Mouse (Mus musculus) bone marrow, adult 2 months (tissue): ENCODE measurements around the gene S100pbp. TPM values are rescaled to one million over a fixed set of nuclear protein-coding genes. Genes with fewer than 3 reads are reported as not detected.

ENCODE experiments used
- H3K27ac ChIP-seq: fragments of 200-500 bp; 2 replicates; pipeline ENCODE4 v1.5.1; 2012; ENCODE audit warnings: low read depth, mild to moderate bottlenecking, control low read depth, inconsistent platforms, low read length; ENCODE audit not compliant: control insufficient read depth, poor library complexity, insufficient read depth
- H3K4me1 ChIP-seq: fragments of 200-500 bp; 2 replicates; pipeline ENCODE4 v1.6.1; 2011; ENCODE audit warnings: low read length; ENCODE audit not compliant: control insufficient read depth, insufficient read depth
- H3K4me3 ChIP-seq: fragments of 200-500 bp; replicated peaks from 2 replicates; pipeline ENCODE3; 2011; ENCODE audit warnings: mild to moderate bottlenecking, low read depth, low read length, control low read depth; ENCODE audit not compliant: control insufficient read depth
- CTCF ChIP-seq: fragments of 200-500 bp; IDR thresholded peaks from 2 replicates; pipeline ENCODE4 v1.5.1; 2011; ENCODE audit warnings: low read length, control low read depth; ENCODE audit not compliant: control insufficient read depth, insufficient read depth
- POLR2A ChIP-seq: fragments of 200-500 bp; IDR thresholded peaks from 2 replicates; pipeline ENCODE4 v1.6.1; 2011; ENCODE audit warnings: low read depth, mild to moderate bottlenecking, control low read depth, low read length, borderline replicate concordance; ENCODE audit not compliant: control insufficient read depth
- WGBS: fragments of 180-500 bp; shearing (Covaris S2); methylation state at CpG from one replicate; pipeline ENCODE4 v1.1.7; 2018; 5-methylcytosine and 5-hydroxymethylcytosine counted together
- polyA plus RNA-seq: library from polyadenylated mRNA; stranded (reverse); fragments of >200 nt; gene quantifications from 2 replicates; pipeline ENCODE4 v1.2.4, GENCODE M21; 2011; ENCODE audit warnings: low replicate concordance; ENCODE audit not compliant: missing spikeins, insufficient read depth, insufficient read length

Gene S100pbp
- polyA plus RNA-seq, 1 experiment = 9.4 TPM

- Histone ChIP-seq H3K27ac (peak overlapping the region; percentile 47), H3K4me1 (peaks cover 4% of the 10 kb centered on the region), H3K4me3 (peak overlapping the region; percentile 94)
- under 1% methylated on average over 70 of the region's 74 CpGs for WGBS
- no peak for TF ChIP-seq POLR2A
- no peak for TF ChIP-seq CTCF
These were observed 555 bp downstream of the S100pbp start for GRCm38 (mm10) chr4:129188803-129189541.

- Histone ChIP-seq H3K27ac (no peak overlapping the region), H3K4me1 (peaks cover 4% of the 10 kb centered on the region), H3K4me3 (no peak overlapping the region)
- TF ChIP-seq POLR2A (no peak), CTCF (no peak)
- 21% methylated on average over 5 of the region's 5 CpGs for WGBS
These were observed 1.4 kb downstream of the S100pbp start for GRCm38 (mm10) chr4:129188041-129188659.

GRCm38 (mm10) chr4:129179560-129179959 is 10.0 kb downstream of the S100pbp start:
- TF ChIP-seq POLR2A (no peak), CTCF (no peak)
- H3K4me1 ChIP-seq = no peaks in the 10 kb centered on the region
- WGBS = 59% methylated on average over 1 of the region's 1 CpGs
- no peak overlapping the region for H3K27ac ChIP-seq
- H3K4me3 ChIP-seq = no peak overlapping the region

DNA sequence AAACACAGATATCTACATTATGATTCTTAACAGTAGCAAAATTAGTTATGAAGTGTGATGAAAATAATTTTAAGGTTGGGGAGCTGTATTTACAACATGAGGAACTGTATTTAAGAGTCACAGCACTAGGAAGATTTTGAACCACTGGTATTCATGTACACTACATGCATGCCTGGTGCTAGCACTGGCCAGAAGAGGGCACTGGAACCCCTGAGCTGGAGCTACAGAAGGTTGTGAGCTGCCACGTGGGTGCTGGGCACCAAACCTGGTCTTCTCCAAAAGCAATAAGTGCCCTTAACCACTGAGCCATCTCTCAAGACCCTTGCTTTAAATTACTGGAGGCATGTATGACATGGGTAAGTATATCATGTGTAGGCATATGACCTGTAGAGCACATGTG is 17.0 kb downstream of the S100pbp start:
- H3K4me1 ChIP-seq = no peaks in the 10 kb centered on the region
- no peak for TF ChIP-seq POLR2A
- no peak; the same call in 1 of the 2 replicates for TF ChIP-seq CTCF
- no peak overlapping the region for H3K4me3 ChIP-seq
- WGBS = 89% methylated on average over 1 of the region's 1 CpGs
- H3K27ac ChIP-seq = no peak overlapping the region

GRCm38 (mm10) chr4:129161581-129162255 is 27.8 kb downstream of the S100pbp start:
- H3K4me3 ChIP-seq = no peak overlapping the region
- 86% methylated on average over 4 of the region's 4 CpGs for WGBS
- H3K4me1 ChIP-seq = no peaks in the 10 kb centered on the region
- no peak overlapping the region for H3K27ac ChIP-seq
- no peak for TF ChIP-seq CTCF
- TF ChIP-seq POLR2A = no peak

- H3K4me3 ChIP-seq = no peak overlapping the region
- no peaks in the 10 kb centered on the region for H3K4me1 ChIP-seq
- 93% methylated on average over 1 of the region's 1 CpGs for WGBS
- no peak overlapping the region for H3K27ac ChIP-seq
- TF ChIP-seq POLR2A (no peak), CTCF (no peak)
These were observed 28.5 kb downstream of the S100pbp start for GRCm38 (mm10) chr4:129161076-129161475.

- no peak overlapping the region for H3K4me3 ChIP-seq
- WGBS = 69% methylated on average over 3 of the region's 3 CpGs
- no peak overlapping the region for H3K27ac ChIP-seq
- no peaks in the 10 kb centered on the region for H3K4me1 ChIP-seq
- no peak for TF ChIP-seq POLR2A
- no peak for TF ChIP-seq CTCF
These were observed 31.0 kb downstream of the S100pbp start for GRCm38 (mm10) chr4:129158549-129158948.

DNA sequence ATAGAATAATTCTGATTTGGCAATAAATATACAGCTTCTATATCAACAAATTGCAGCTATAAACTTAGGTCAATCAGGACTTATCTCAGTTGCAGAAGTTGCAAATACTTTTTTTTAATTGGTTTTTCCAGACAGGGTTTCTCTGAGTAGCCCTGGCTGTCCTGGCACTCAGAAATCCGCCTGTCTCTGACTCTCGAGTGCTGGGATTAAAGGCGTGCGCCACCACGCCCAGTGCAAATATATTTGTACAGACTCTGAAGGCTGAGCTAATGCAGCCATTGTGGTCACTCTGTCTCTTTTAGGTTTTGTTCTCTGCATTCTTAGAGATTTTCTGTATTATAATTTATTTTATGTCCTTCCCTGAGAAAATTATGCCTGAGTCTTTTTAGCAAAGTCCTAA is 32.0 kb downstream of the S100pbp start:
- WGBS = 82% methylated on average over 5 of the region's 5 CpGs
- no peak overlapping the region for H3K27ac ChIP-seq
- no peak overlapping the region for H3K4me3 ChIP-seq
- H3K4me1 ChIP-seq = no peaks in the 10 kb centered on the region
- TF ChIP-seq CTCF (no peak), POLR2A (no peak)
